Mouse (Mus musculus): ENCODE data around the gene Svs1. TPM values are rescaled to one million over a fixed set of nuclear protein-coding genes. Genes with fewer than 3 reads are reported as not detected.

The Svs1 gene
- polyA plus RNA-seq, 1 experiment from 2014 or later: not detected

DNA sequence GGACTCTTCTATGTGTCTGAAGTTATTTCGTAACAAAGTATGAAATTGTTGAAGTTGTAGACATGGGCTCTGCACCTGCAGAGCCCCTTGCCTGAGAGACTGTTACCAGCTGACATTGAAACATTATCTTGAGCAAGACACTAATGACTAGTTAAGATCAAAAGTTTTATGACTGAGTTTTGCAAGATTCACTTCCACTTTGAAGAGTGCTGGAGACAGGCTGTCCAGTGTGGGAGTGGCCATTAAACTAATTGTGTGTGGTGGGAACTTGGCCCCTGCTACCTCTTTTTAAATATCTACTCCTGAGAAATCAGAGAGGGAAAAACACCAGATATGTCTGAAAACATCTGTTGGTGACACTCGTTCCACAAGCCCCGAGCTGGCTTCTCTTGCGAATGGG lies 44.6 kb downstream of the Svs1 start:
- no peak for ATAC-seq (replicated peaks; ENCODE audit: low FRiP score)
- 85% methylated on average over 4 of the region's 4 CpGs for WGBS
- H3K4me2 ChIP-seq: no peak overlapping the region
- no peak overlapping the region for H3K4me3 ChIP-seq (ENCODE audit: low read depth, low read length)
- no peak for DNase-seq (ENCODE audit: low spot score)
- no peaks in the 10 kb centered on the region for H3K9me3 ChIP-seq (ENCODE audit: control insufficient read depth, low read length)
- no peak overlapping the region for H3K27ac ChIP-seq (ENCODE audit: low read depth, low read length)
- no peaks in the 10 kb centered on the region; the same call in 1 of the 2 replicates for H3K4me1 ChIP-seq (replicated peaks; ENCODE audit: control insufficient read depth, insufficient read depth, low read length)
- peaks cover 9% of the 10 kb centered on the region for H3K27me3 ChIP-seq (replicated peaks; ENCODE audit: control insufficient read depth, insufficient read depth, low read length)
- no peaks in the 10 kb centered on the region for H3K36me3 ChIP-seq (ENCODE audit: control insufficient read depth, insufficient read depth, low read length)
- no peak overlapping the region for H3K9ac ChIP-seq (ENCODE audit: low read depth, low read length)

DNA sequence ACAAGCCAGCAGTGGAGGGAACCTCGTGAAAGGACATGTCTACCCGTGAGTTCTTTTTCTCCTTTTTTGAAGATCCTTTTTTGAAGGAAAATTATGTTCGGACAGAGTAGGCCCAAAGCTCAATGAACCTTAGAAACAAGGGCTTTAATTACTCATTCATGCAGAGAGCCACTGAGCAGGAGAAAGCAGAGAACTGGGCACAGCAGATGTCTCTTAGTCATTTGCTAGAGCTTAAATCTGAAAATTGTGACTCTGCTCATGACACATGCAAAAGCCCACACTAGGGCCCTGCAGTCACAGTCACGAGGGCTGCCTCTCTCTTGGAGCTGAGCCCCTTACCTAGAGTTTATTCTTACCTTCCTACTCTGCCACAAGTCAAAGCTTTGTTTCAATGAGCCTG lies 46.1 kb downstream of the Svs1 start:
- Histone ChIP-seq H3K4me2 (no peak overlapping the region), H3K9me3 (ENCODE audit: control insufficient read depth, low read length) (no peaks in the 10 kb centered on the region), H3K27ac (ENCODE audit: low read depth, low read length) (no peak overlapping the region), H3K9ac (ENCODE audit: low read depth, low read length) (no peak overlapping the region), H3K4me1 (replicated peaks; ENCODE audit: control insufficient read depth, insufficient read depth, low read length) (peaks cover 6% of the 10 kb centered on the region), H3K27me3 (replicated peaks; ENCODE audit: control insufficient read depth, insufficient read depth, low read length) (peaks cover 22% of the 10 kb centered on the region), H3K4me3 (ENCODE audit: low read depth, low read length) (no peak overlapping the region), H3K36me3 (ENCODE audit: control insufficient read depth, insufficient read depth, low read length) (no peaks in the 10 kb centered on the region)
- ATAC-seq (replicated peaks; ENCODE audit: low FRiP score): no peak
- no peak for DNase-seq (ENCODE audit: low spot score)
- 78% methylated on average over 4 of the region's 4 CpGs for WGBS

DNA sequence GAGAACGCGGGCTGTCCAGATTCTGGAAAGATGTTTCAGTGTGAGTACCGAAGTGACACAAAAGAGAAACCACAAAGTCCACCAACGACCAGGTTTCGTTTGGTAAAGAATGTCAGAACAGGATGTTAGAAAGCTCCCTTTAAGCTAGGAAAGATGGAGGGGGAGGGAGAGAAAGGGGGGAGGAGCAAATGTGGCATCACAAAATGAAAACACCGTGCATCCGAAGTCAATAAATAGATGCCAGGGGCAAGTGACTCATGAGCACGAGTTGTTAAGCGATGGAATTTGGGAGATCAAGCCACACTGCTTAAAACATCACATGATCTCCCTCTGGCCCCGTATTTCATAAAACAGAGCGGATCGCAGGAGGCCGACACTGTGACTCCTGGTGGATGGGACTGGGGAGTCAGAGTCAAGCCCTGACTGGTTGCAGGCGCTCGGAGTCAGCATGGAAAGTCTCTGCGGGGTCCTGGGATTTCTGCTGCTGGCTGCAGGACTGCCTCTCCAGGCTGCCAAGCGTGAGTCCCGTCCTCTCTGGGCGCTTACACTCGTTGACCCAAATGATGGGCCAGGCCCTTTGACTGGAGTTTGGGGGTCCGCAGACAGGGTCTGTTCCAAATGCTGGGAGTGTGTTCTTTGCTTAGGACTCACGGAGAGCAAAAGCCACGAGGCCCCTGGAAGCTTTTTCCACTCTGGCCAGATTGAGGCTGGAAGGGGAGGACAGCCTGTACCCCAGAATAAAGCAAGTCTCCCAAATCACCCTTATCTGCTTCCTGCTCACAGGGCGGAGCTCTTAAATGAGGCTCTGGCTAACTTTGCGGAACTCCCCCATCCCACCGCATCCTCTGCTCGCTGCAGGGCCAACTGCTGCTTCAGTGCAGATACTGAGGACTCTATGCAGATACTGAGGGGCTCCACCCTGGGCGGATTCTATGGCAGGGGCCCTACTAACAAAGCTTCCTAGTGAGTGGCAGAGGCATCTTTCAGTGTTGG lies 49.9 kb downstream of the Svs1 start, which contains the start of gene Gpnmb:
TSS of gene Gpnmb (plus strand) at position 272 of the 993 bp plus-strand sequence.
- H3K9me3 ChIP-seq (ENCODE audit: control insufficient read depth, low read length): no peaks in the 10 kb centered on the region
- ATAC-seq (replicated peaks; ENCODE audit: low FRiP score): no peak
- no peak for DNase-seq (ENCODE audit: low spot score)
- no peak within 1 kb of the TSS for H3K27ac ChIP-seq (ENCODE audit: low read depth, low read length)
- peaks cover 6% of the 10 kb centered on the region for H3K4me1 ChIP-seq (replicated peaks; ENCODE audit: control insufficient read depth, insufficient read depth, low read length)
- H3K4me3 ChIP-seq (ENCODE audit: low read depth, low read length): no peak within 1 kb of the TSS
- WGBS: 28% methylated on average over 28 of the region's 28 CpGs
- no peak within 1 kb of the TSS for H3K9ac ChIP-seq (ENCODE audit: low read depth, low read length)
- peak within 1 kb of the TSS; percentile 34; the same call in 1 of the 2 replicates for H3K4me2 ChIP-seq
- H3K36me3 ChIP-seq (ENCODE audit: control insufficient read depth, insufficient read depth, low read length): no peaks in the 10 kb centered on the region
- peaks cover 22% of the 10 kb centered on the region for H3K27me3 ChIP-seq (replicated peaks; ENCODE audit: control insufficient read depth, insufficient read depth, low read length)

DNA sequence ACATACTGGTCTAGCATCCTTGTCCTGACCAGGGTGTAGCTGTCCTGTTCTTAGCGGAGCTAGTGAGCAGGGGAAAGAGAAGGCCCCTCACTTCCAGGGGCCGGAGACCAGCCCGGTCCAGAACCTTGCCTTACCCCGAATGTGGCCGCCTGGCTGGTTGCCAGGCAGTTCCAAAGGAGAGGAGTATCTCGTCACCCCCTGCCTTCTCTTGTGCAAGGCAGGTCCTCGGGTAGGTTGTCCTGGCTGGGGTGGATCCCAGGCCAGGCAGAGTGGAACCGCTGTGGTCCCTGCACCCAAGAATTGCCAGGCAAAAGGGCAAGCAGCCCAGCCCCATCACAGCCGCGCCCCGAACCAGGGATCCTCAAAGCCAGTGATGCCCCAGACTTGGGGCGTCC lies 50.6 kb downstream of the Svs1 start:
- no peak overlapping the region for H3K27ac ChIP-seq (ENCODE audit: low read depth, low read length)
- no peaks in the 10 kb centered on the region for H3K9me3 ChIP-seq (ENCODE audit: control insufficient read depth, low read length)
- no peak overlapping the region for H3K4me2 ChIP-seq
- H3K9ac ChIP-seq (ENCODE audit: low read depth, low read length): no peak overlapping the region
- DNase-seq (ENCODE audit: low spot score) (no peak), ATAC-seq (replicated peaks; ENCODE audit: low FRiP score) (no peak)
- H3K36me3 ChIP-seq (ENCODE audit: control insufficient read depth, insufficient read depth, low read length): no peaks in the 10 kb centered on the region
- WGBS: 51% methylated on average over 12 of the region's 12 CpGs
- H3K4me3 ChIP-seq (ENCODE audit: low read depth, low read length): no peak overlapping the region
- peaks cover 22% of the 10 kb centered on the region for H3K27me3 ChIP-seq (replicated peaks; ENCODE audit: control insufficient read depth, insufficient read depth, low read length)
- H3K4me1 ChIP-seq (replicated peaks; ENCODE audit: control insufficient read depth, insufficient read depth, low read length): peaks cover 6% of the 10 kb centered on the region

DNA sequence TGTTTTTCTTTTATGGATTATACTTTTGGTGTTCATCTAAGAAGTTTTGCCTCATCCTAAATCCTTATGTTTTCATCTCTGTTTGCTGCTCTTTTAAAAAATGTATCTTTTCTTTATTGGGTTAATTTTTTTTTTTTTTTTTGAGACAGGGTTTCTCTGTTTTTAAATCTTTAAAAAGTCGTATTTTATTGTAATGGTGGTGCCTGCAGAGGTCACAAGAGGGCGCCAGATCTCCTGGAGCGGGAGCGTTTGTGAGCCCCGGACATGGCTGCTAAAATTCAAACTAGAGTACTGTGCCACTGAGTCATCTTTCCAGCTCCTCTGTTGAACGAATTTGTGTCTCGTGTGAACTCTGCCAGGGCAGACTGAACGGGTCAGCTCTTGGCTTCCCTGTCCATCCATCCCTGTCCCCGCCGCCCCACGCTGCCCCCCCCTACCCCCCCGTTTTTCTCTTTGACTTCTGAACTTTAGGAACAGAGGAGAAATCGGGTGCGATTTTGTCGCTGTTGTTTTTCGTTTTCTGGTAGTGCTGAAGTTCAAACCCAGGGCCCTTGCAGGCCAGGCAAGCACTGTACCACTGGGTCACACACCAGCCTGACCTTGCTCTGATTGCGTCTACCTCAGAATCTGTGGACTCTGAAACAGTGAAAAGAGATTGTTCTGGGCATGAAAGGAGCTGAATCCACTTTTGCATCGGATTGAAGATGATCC lies 53.0 kb downstream of the Svs1 start:
- no peaks in the 10 kb centered on the region for H3K36me3 ChIP-seq (ENCODE audit: control insufficient read depth, insufficient read depth, low read length)
- peak overlapping the region; percentile 36 for H3K4me3 ChIP-seq (ENCODE audit: low read depth, low read length)
- peak overlapping the region; percentile 53 for H3K9ac ChIP-seq (ENCODE audit: low read depth, low read length)
- H3K4me2 ChIP-seq: peak overlapping the region; percentile 57
- DNase-seq (ENCODE audit: low spot score): peak; percentile 47
- WGBS: 15% methylated on average over 18 of the region's 18 CpGs
- no peak overlapping the region for H3K27ac ChIP-seq (ENCODE audit: low read depth, low read length)
- no peak for ATAC-seq (replicated peaks; ENCODE audit: low FRiP score)
- H3K9me3 ChIP-seq (ENCODE audit: control insufficient read depth, low read length): no peaks in the 10 kb centered on the region
- peaks cover 22% of the 10 kb centered on the region for H3K27me3 ChIP-seq (replicated peaks; ENCODE audit: control insufficient read depth, insufficient read depth, low read length)
- H3K4me1 ChIP-seq (replicated peaks; ENCODE audit: control insufficient read depth, insufficient read depth, low read length): peaks cover 6% of the 10 kb centered on the region

Other genes starting within 250 kb of the Svs1 start
- 14.1 and 15.4 TPM in 2 replicates for gene Gimap1, start 247.8 kb upstream of the Svs1 start, polyA plus RNA-seq (2014; fragmentation: Nextera tagmentation; extraction: Ambion mirVana)
- gene Gimap5, start 240.7 kb upstream of the Svs1 start, polyA plus RNA-seq (2014; fragmentation: Nextera tagmentation; extraction: Ambion mirVana): 3.5 and 4.0 TPM in 2 replicates
- 0.08 TPM in 1 of 2 replicates, not detected in the other for gene Gimap3, start 216.0 kb upstream of the Svs1 start, polyA plus RNA-seq (2014; fragmentation: Nextera tagmentation; extraction: Ambion mirVana)
- gene Tmem176a, start 145.9 kb upstream of the Svs1 start, polyA plus RNA-seq (2014; fragmentation: Nextera tagmentation; extraction: Ambion mirVana): 56.6 and 66.1 TPM in 2 replicates
- 105 and 118 TPM in 2 replicates for gene Tmem176b, start 145.4 kb upstream of the Svs1 start, polyA plus RNA-seq (2014; fragmentation: Nextera tagmentation; extraction: Ambion mirVana)
- not detected in 2 replicates for gene Aoc1, start 114.0 kb upstream of the Svs1 start, polyA plus RNA-seq (2014; fragmentation: Nextera tagmentation; extraction: Ambion mirVana)
- gene 1600015I10Rik, start 57.0 kb upstream of the Svs1 start, polyA plus RNA-seq (2014; fragmentation: Nextera tagmentation; extraction: Ambion mirVana): not detected in 2 replicates
- not detected in 2 replicates for gene Doxl2, start 11.9 kb upstream of the Svs1 start, polyA plus RNA-seq (2014; fragmentation: Nextera tagmentation; extraction: Ambion mirVana)
- 0.21 and 0.84 TPM in 2 replicates for gene Gpnmb, start 49.7 kb downstream of the Svs1 start, polyA plus RNA-seq (2014; fragmentation: Nextera tagmentation; extraction: Ambion mirVana)
- gene Malsu1, start 86.9 kb downstream of the Svs1 start, polyA plus RNA-seq (2014; fragmentation: Nextera tagmentation; extraction: Ambion mirVana): 67.6 and 68.6 TPM in 2 replicates
- 57.8 and 61.5 TPM in 2 replicates for gene Igf2bp3, start 228.1 kb downstream of the Svs1 start, polyA plus RNA-seq (2014; fragmentation: Nextera tagmentation; extraction: Ambion mirVana)

All from liver, embryonic 11.5 days (tissue).